Mouse (Mus musculus): ENCODE data around the gene Slc7a14. TPM values are rescaled to one million over a fixed set of nuclear protein-coding genes. Genes with fewer than 3 reads are reported as not detected.

Gene Slc7a14
- total and polyA plus RNA-seq, 2 experiments from 2014 or later = 8.1 to 24.7 TPM

DNA sequence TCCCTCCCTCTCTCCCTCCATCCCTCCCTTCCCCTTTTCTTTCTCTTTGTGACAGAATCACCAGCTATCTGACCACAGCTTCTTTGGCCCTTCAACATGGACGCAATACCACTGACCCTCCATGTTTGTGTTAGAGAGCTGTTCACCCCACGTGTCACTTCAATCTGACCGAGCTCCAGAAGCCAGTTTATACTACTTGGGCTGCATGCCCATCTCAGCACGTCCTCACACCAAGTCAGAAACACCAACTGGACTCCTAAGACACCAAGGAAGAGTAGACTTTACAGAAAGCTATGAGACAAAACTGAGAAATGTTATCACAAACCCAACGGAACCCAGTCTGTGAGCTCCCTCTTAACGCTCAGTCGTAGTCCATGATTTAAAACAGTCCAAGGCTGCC is 43.2 kb downstream of the Slc7a14 start:
- WGBS = 91% methylated on average over 7 of the region's 7 CpGs
- Histone ChIP-seq H3K27ac (ENCODE audit: low read depth, low read length) (no peak overlapping the region), H3K36me3 (ENCODE audit: insufficient read depth, low read length) (no peaks in the 10 kb centered on the region), H3K27me3 (ENCODE audit: insufficient read depth, low read length) (no peaks in the 10 kb centered on the region), H3K9ac (replicated peaks; ENCODE audit: low read length, poor library complexity, severe bottlenecking) (no peak overlapping the region), H3K9me3 (ENCODE audit: low read length) (no peaks in the 10 kb centered on the region), H3K4me3 (ENCODE audit: low read depth, low read length) (no peak overlapping the region), H3K4me2 (ENCODE audit: low read depth, low read length, poor library complexity, severe bottlenecking) (no peak overlapping the region), H3K4me1 (ENCODE audit: insufficient read depth, low read length) (no peaks in the 10 kb centered on the region)
- ATAC-seq (ENCODE audit: low FRiP score) (no peak), DNase-seq (ENCODE audit: low spot score) (no peak)
- no peak for TF ChIP-seq CTCF (IDR thresholded peaks at IDR 0.05)

DNA sequence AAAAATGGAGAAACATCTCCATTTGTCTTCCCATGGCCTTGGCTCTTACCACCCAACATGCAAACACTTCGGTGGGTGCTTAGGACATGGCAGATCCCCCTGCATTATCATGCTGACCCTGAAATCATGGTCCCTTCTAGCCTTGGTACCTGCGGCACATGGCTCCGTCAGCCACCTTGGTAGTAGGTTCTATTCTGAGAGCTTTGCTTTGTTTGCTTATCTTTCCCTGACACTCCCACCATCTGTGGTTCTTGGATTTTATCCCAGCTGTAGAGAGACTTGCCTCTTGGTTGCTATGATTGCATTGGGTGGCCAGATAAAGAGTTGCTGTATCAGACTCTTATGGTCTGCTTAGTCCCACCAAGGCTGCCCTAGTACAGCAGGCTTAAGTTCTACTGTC is 46.6 kb downstream of the Slc7a14 start:
- DNase-seq (ENCODE audit: low spot score) (no peak), ATAC-seq (ENCODE audit: low FRiP score) (no peak)
- H3K27ac ChIP-seq (ENCODE audit: low read depth, low read length) = no peak overlapping the region
- H3K4me3 ChIP-seq (ENCODE audit: low read depth, low read length) = no peak overlapping the region
- WGBS = 92% methylated on average over 3 of the region's 3 CpGs
- no peak overlapping the region for H3K4me2 ChIP-seq (ENCODE audit: low read depth, low read length, poor library complexity, severe bottlenecking)
- H3K36me3 ChIP-seq (ENCODE audit: insufficient read depth, low read length) = no peaks in the 10 kb centered on the region
- H3K9me3 ChIP-seq (ENCODE audit: low read length) = no peaks in the 10 kb centered on the region
- no peaks in the 10 kb centered on the region for H3K27me3 ChIP-seq (ENCODE audit: insufficient read depth, low read length)
- H3K9ac ChIP-seq (replicated peaks; ENCODE audit: low read length, poor library complexity, severe bottlenecking) = no peak overlapping the region
- H3K4me1 ChIP-seq (ENCODE audit: insufficient read depth, low read length) = no peaks in the 10 kb centered on the region
- no peak for TF ChIP-seq CTCF (IDR thresholded peaks at IDR 0.05)

DNA sequence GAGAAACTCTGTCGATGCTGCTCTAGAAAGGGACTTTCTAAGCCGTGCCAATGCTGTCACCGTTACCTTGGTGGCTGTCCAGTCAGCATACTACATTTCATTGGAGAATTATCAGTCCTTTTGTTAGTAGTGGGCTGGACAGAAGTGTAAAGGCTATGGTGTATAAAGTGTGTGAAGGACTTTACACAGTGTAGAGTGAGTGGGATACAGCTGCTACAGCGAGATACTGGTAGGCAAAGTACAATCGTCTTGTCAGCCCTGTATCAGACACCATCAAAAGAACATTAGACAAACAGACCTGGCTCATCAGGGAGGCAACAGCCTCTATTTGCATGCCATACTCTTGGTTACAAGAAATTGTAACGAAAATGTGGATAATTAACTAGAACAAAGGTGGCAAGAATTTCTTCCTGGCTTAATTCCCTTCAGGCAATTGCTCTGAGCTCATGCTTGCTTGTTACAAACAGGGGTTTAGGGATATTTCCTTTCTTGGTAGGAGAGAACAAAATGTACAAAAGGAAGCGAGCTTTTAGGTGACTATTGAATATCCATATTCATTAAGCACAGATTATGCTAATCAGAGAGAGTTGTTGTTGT is 48.7 kb downstream of the Slc7a14 start:
- H3K27ac ChIP-seq (ENCODE audit: low read depth, low read length) = no peak overlapping the region
- H3K4me1 ChIP-seq (ENCODE audit: insufficient read depth, low read length) = no peaks in the 10 kb centered on the region
- peaks cover 8% of the 10 kb centered on the region; the same call in 1 of the 2 replicates for H3K36me3 ChIP-seq (ENCODE audit: insufficient read depth, low read length)
- no peak overlapping the region for H3K4me2 ChIP-seq (ENCODE audit: low read depth, low read length, poor library complexity, severe bottlenecking)
- 62% methylated on average over 7 of the region's 7 CpGs for WGBS
- ATAC-seq (ENCODE audit: low FRiP score) = no peak
- no peak for TF ChIP-seq CTCF (IDR thresholded peaks at IDR 0.05)
- no peaks in the 10 kb centered on the region for H3K9me3 ChIP-seq (ENCODE audit: low read length)
- DNase-seq (ENCODE audit: low spot score) = no peak
- no peak overlapping the region for H3K9ac ChIP-seq (replicated peaks; ENCODE audit: low read length, poor library complexity, severe bottlenecking)
- no peak overlapping the region for H3K4me3 ChIP-seq (ENCODE audit: low read depth, low read length)
- H3K27me3 ChIP-seq (ENCODE audit: insufficient read depth, low read length) = no peaks in the 10 kb centered on the region

DNA sequence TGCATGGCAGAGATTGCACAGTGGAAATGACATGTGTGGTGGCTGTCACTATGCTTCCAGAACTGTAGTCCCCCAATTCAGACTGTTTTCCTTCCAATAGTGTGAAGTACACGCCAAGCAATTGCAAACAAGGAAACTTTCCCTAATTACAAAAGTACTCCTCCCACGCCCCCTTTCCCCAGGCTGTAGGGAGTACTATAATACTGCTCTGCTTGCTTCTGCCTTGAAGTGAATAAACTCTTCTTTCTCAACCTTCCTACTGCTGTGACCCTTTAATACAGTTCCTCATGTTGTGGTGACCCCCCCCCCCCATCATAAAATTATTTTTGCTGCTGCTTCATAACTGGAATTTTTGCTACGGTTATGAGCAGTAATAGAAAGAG is 49.2 kb downstream of the Slc7a14 start:
- no peak for ATAC-seq (ENCODE audit: low FRiP score)
- no peaks in the 10 kb centered on the region for H3K27me3 ChIP-seq (ENCODE audit: insufficient read depth, low read length)
- TF ChIP-seq CTCF (IDR thresholded peaks at IDR 0.05) = no peak

DNA sequence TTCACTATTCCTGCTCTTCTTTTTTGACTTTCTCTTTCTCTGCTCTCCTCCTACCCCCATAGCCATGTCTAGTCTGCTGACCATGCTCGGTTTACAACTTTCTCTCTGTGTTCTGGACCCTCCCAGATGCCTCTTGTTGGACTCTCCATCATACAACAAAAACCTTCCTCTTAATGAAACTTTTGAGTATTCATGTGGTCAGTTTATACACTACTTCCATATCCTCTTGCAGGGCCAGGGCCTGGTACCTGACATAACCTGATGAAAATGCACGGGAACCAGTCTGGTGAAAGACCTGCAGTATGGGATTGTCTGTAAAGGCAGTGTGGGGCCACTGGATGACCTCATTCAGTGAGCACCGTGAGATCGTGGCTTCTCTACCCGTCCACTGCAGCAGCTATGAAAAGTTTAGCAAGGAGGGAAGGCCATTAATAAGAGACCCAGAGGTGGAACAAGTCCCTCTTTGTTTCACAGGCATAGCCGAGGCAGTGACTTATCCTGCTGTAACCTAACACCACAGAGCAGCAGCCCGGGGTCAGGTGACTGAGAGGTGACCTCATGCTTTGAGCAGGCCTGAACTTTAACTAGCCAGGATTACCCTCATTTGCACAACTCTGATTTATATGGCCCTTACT is 49.7 kb downstream of the Slc7a14 start:
- ATAC-seq (ENCODE audit: low FRiP score) (no peak), DNase-seq (ENCODE audit: low spot score) (no peak)
- H3K4me2 ChIP-seq (ENCODE audit: low read depth, low read length, poor library complexity, severe bottlenecking) = no peak overlapping the region
- 31% methylated on average over 7 of the region's 7 CpGs for WGBS
- H3K27ac ChIP-seq (ENCODE audit: low read depth, low read length) = no peak overlapping the region
- peaks cover 8% of the 10 kb centered on the region; the same call in 1 of the 2 replicates for H3K36me3 ChIP-seq (ENCODE audit: insufficient read depth, low read length)
- H3K4me1 ChIP-seq (ENCODE audit: insufficient read depth, low read length) = no peaks in the 10 kb centered on the region
- no peaks in the 10 kb centered on the region for H3K9me3 ChIP-seq (ENCODE audit: low read length)
- H3K9ac ChIP-seq (replicated peaks; ENCODE audit: low read length, poor library complexity, severe bottlenecking) = no peak overlapping the region
- H3K4me3 ChIP-seq (ENCODE audit: low read depth, low read length) = no peak overlapping the region
- H3K27me3 ChIP-seq (ENCODE audit: insufficient read depth, low read length) = no peaks in the 10 kb centered on the region
- no peak for TF ChIP-seq CTCF (IDR thresholded peaks at IDR 0.05)

More for the DNA sequence above, 49.2 kb downstream of the Slc7a14 start:
- Histone ChIP-seq H3K4me3 (ENCODE audit: low read depth, low read length) (no peak overlapping the region), H3K9me3 (ENCODE audit: low read length) (no peaks in the 10 kb centered on the region), H3K4me1 (ENCODE audit: insufficient read depth, low read length) (no peaks in the 10 kb centered on the region), H3K27ac (ENCODE audit: low read depth, low read length) (no peak overlapping the region), H3K4me2 (ENCODE audit: low read depth, low read length, poor library complexity, severe bottlenecking) (no peak overlapping the region), H3K9ac (replicated peaks; ENCODE audit: low read length, poor library complexity, severe bottlenecking) (no peak overlapping the region), H3K36me3 (ENCODE audit: insufficient read depth, low read length) (peaks cover 8% of the 10 kb centered on the region; the same call in 1 of the 2 replicates)
- 63% methylated on average over 3 of the region's 3 CpGs for WGBS
- no peak for DNase-seq (ENCODE audit: low spot score)

DNA sequence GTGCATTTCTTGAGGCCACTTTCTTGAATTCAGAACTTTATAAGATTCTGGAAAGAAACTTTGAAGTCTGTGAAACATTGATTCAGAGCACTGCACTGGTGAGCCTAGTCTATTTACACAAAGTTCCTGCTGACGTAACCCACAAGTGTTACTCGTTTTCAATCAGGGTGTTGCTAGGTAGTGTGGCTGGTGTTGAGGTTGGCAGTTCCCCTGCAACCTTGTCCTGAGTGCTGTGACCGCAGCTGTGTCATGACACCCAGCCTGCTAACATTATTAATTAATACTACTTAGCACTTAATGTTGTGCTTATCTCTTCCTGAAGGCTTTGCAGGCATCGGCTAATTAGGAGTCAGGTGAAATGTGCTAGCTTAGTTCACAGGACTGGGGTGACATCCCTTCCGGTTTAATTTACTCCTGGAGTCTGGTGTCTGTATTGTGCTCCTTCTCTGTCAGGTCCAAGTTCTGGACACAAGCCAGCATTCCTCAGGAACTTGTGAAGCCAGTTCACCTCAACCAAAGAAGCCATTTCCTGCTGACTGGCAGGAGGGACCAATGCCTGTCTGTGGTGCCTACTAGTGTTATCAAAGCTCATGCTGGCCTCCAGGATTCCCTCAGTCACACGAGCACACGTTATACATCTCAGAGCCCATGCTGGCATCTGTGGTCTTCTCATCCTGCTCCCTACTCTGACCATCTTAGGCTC is 50.5 kb downstream of the Slc7a14 start:
- peaks cover 8% of the 10 kb centered on the region; the same call in 1 of the 2 replicates for H3K36me3 ChIP-seq (ENCODE audit: insufficient read depth, low read length)

More for the DNA sequence above, 50.5 kb downstream of the Slc7a14 start:
- no peak for DNase-seq (ENCODE audit: low spot score)
- Histone ChIP-seq H3K27ac (ENCODE audit: low read depth, low read length) (no peak overlapping the region), H3K9me3 (ENCODE audit: low read length) (no peaks in the 10 kb centered on the region), H3K4me3 (ENCODE audit: low read depth, low read length) (no peak overlapping the region), H3K4me2 (ENCODE audit: low read depth, low read length, poor library complexity, severe bottlenecking) (no peak overlapping the region), H3K4me1 (ENCODE audit: insufficient read depth, low read length) (no peaks in the 10 kb centered on the region), H3K27me3 (ENCODE audit: insufficient read depth, low read length) (no peaks in the 10 kb centered on the region), H3K9ac (replicated peaks; ENCODE audit: low read length, poor library complexity, severe bottlenecking) (no peak overlapping the region)
- 80% methylated on average over 7 of the region's 7 CpGs for WGBS
- TF ChIP-seq CTCF (IDR thresholded peaks at IDR 0.05) = no peak
- no peak for ATAC-seq (ENCODE audit: low FRiP score)

Data from midbrain, postnatal 0 days (tissue).